Mouse (Mus musculus) thymus, adult 2 months (tissue): ENCODE measurements around the gene Txnrd2.

ENCODE experiments used
- CTCF ChIP-seq: fragments of 200-500 bp; IDR thresholded peaks from 2 replicates; pipeline ENCODE4 v1.5.1; 2012; ENCODE audit warnings: mild to moderate bottlenecking, control low read depth, low read length, moderate library complexity, borderline replicate concordance; ENCODE audit not compliant: control insufficient read depth, poor library complexity, insufficient read depth; ENCODE audit errors: extremely low read depth
- POLR2A ChIP-seq: fragments of 200-500 bp; IDR thresholded peaks from 2 replicates; pipeline ENCODE4 v1.6.1; 2012; ENCODE audit warnings: mild to moderate bottlenecking, low read length, control low read depth, moderate library complexity; ENCODE audit not compliant: control insufficient read depth, poor library complexity, insufficient read depth; ENCODE audit errors: extremely low read depth

DNA sequence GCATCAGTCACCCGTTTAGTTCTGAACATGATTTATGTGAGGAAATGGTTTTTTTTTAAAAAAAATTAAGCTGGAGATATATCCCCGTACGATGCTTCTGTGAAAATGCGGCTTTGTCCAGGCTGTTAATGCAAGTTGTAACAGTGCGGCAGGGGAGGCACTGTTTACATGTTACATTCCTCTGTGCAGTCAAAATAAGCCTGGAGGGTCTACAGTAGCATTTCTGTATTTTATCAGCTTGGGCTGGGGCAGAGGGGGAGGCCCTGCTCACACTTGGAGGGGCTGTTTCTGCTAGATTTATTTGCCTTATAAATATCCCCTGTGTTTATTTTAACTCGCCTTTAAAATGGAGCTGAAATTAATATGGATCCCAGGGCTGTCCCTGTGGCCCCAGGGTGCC lies 21.9 kb downstream of the Txnrd2 start:
- no peak for TF ChIP-seq CTCF
- no peak for TF ChIP-seq POLR2A
